Mouse (Mus musculus): ENCODE measurements around the gene Mei1.
A peak's percentile ranks its signal among the peaks of the same experiment; 100 is the strongest.

The Mei1 gene

DNA sequence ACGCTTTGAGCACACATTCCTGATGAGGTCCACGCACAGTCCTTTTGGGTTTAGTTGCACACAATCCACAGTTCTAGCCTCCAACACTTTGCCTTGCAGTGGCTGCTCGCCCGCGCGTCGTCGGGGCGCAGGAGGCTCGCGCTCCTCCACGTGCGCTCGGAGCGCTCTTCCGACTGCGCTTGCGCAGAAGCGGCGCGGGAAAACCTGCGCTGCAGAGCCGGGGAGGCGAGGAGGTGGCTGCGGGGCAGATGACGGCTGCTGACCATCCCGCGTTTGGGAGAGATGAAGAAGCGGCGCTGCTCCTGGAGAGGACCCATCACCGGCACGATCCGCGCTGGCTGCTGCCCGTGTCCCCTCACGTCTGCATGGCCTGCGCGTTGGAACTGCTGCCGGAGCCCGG lies at the start of gene Mei1:
Mei1 (plus strand) TSS at position 99 of the 400 bp plus-strand sequence.
- ATAC-seq (ENCODE audit: insufficient number of reproducible peaks, low FRiP score, low TSS enrichment), result no peak

- no peak for ATAC-seq (ENCODE audit: insufficient number of reproducible peaks, low FRiP score, low TSS enrichment)
Measured at GRCm38 (mm10) chr15:82022535-82023088, 47.2 kb upstream of the Mei1 start.

DNA sequence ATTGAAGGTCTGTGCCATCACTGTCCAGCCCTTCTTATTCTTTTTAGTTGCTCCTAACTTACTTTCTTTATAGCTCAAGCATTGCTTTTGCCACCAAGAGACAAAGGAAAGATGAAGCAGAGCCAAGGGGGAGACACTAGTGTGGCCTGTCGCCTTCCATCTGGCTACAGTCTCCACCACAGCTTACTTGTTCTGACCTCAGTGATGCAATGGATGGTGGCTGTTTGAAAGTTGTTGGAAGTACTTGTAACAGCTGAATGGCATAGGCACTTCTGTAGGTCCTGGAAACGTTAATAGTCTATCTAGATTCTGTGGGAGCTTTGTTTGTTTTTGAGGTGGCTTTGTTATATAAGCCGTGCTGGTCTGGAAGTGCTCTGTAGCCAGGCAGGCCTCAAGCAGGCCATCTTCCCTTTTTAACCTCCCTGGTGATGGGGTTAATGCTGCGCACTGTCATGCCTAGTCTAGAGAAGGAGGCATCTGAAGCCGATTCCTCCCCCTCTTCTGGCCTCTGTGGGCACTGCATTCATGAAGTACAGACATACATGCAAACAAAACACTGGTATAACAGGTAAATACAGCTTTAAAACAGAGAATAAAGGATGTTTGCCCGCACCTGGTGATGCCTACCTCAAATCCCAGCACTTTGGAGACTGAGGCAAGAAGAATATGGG lies 45.7 kb upstream of the Mei1 start:
- no peak for ATAC-seq (ENCODE audit: insufficient number of reproducible peaks, low FRiP score, low TSS enrichment)

DNA sequence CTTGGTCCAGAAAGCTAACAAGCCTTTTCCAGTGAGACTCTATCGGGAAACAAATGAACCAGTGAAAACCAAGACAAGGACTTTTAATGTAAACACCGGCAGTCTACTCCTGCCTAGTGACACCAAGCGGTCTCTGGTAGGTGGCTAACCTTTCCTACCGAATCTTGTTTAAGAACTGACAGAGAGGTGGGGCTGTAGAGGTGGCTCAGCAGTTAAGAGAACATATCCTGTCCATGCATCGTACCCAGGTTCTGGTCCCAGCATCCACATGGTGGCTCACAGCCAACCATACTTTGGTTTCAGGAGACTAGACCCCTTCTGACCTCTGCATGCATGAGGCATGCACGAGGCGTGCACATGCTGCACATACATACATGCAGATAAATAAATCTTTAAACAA lies 42.5 kb upstream of the Mei1 start:
- no peak for ATAC-seq (ENCODE audit: insufficient number of reproducible peaks, low FRiP score, low TSS enrichment)

- ATAC-seq (ENCODE audit: insufficient number of reproducible peaks, low FRiP score, low TSS enrichment), result no peak
Measured at GRCm38 (mm10) chr15:82027726-82028125, 42.1 kb upstream of the Mei1 start.

- no peak for ATAC-seq (ENCODE audit: insufficient number of reproducible peaks, low FRiP score, low TSS enrichment)
Measured at GRCm38 (mm10) chr15:82032386-82032785, 37.4 kb upstream of the Mei1 start.

GRCm38 (mm10) chr15:82033762-82034161 lies 36.0 kb upstream of the Mei1 start, which contains the start of gene Desi1:
Desi1 (minus strand) TSS chr15:82033862.
- no peak for ATAC-seq (ENCODE audit: insufficient number of reproducible peaks, low FRiP score, low TSS enrichment)

DNA sequence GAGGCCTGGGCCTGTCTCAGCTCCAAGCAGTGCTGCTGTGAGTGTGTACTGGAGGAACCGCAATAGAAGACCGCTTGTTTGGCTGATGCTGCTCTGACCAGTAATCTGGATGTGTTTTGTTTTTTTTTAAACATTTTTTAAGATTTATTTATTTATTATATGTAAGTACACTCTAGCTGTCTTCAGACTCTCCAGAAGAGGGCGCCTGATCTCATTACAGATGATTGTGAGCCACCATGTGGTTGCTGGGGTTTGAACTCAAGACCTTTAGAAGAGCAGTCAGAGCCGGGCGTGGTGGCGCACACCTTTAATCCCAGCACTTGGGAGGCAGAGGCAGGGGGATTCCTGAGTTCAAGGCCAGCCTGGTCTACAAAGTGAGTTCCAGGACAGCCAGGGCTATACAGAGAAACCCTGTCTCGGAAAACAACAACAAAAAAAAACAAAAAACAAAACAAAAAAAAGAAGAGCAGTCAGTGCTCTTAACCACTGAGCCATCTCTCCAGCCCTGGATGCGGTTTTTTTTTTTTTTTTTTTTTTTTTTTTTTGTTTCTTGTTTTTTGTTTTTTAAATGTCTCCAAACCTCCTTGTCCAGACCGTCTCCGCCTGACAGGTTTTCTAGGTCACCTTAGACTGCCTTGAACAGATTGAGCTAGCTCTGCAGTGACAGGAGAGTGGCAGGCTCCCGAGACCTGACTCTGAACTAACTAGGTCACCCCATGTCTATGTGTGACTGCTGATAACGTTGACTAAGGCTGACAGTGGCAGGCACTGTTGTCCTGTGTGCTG lies 33.7 kb upstream of the Mei1 start:
- ATAC-seq (ENCODE audit: insufficient number of reproducible peaks, low FRiP score, low TSS enrichment), result 0 out of 2 replicates have a peak, but pooled peaks have one; percentile 56

DNA sequence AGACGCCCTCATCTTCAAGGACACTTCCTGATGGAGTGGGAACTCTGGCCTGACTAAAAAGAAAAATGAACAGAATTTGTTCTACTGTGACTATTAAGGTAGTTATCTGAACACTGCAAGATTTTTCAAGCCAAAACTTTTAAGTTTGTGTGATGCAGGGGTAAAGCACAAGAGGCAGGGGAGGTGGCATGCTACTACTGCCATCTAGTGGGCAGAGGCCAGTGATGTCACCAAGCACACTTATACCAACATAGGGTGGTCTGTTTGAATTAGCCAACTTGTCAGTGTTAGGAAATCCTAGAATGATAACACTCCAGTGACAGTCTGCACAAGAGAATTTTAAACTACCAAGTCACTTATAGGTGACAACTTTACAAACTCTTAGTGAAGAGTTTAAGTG lies 29.1 kb upstream of the Mei1 start:
- no peak for ATAC-seq (ENCODE audit: insufficient number of reproducible peaks, low FRiP score, low TSS enrichment)

DNA sequence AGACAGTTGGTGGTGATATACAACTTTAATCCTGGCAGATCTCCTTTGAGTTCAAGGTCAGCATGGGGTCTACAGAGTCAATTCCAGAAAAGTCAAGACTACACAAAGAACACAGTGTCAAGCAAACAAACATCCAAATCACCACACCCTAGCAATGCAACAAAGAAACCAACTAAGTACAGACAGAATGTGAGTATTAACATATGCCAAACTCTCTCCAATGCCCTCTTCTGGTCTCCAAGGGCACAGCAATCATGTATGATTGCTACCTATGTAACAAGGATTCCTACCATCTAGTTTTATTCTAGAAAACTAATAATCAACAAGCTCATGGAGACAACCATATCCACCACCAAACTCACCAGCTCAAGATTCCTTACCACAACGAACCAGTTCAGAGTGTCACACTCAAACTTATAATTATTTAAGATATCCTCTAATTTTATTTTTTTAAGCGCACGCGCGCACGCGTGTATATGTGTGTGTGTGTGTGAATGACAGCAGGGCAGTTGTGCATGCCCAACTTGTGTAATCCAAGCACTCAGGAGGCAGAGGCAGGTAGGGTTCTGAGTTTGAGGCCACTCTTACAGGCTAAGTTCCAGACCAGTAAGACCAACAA lies 25.5 kb upstream of the Mei1 start:
- ATAC-seq (ENCODE audit: insufficient number of reproducible peaks, low FRiP score, low TSS enrichment), result no peak

DNA sequence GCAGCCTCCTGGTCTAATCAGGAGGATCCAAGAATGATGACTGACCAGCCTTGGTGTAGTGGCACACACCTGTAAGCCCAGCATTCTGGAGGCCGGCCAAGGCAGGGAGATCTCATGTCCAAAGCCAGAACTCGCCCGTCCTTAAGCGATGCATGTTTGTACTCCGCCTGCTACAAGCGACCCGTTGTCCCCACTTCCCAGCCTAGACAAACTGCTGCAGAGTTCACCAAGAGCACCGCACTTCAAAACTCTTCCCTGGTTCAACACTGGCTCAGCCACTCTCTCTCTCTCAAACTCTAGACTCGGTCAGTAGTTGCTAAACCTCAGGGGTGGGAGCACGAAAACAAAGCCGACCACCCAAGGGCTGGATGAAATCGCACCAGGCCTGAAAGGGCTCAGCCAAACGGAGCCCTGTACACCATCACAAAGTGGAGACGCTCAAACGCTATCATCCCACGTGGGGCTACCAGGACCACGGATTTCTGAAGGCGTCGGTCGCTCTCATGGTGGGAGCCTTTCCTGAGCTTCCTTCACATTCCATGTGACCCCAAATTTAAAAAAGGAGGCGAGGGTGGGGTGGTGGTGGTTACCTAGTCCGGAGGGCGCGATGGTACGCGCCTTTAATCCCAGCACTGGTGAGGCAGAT lies 23.4 kb upstream of the Mei1 start:
- ATAC-seq (ENCODE audit: insufficient number of reproducible peaks, low FRiP score, low TSS enrichment), result no peak

- peak; percentile 91; the same call in 1 of the 2 replicates for ATAC-seq (ENCODE audit: insufficient number of reproducible peaks, low FRiP score, low TSS enrichment)
Measured at GRCm38 (mm10) chr15:82047080-82047883, 22.5 kb upstream of the Mei1 start, which contains the start of gene Snu13. Snu13 (minus strand) TSS chr15:82047598.

DNA sequence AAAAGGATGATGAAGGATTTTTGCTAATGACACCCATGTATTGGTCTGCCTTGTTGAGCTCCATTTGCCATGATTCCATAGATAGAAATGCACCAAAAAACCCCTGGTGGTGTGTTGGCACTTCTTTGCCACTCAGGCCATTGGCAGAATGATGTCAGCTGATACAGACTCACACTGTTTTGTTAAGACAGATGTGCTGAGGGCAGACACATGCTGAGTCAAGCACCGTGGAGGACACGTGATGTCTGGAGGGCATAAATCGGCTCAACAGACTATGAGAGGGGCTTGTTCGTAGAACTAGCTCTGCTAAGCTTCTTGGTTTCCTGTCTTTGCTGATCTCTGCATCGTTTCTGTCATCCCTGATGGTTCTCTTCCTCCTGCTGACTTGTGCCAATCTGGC lies 17.3 kb upstream of the Mei1 start:
- no peak for ATAC-seq (ENCODE audit: insufficient number of reproducible peaks, low FRiP score, low TSS enrichment)

DNA sequence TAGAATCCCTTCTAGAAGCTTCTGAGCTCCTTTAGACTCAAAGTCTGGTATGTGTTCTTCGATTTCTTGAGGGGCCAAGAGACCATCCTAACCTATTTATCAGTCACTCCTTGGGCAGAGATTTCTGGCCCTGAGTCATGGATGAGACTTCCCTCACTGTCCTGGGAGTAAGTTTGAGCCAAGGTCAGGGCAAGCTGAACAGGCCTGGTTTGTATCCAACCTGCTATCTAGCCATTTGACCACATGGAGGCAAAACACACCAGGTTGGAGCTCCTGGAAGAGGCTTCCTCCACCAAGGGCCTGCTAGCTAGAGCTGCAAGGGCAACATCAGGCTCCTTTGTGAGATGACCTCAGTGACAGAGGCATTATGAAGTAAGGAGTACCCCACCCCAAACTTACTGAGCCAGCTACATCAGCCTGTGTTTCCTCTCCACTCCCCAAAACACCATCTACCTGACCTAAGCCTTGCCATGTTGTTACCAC lies 11.0 kb upstream of the Mei1 start, which contains the start of gene 4930407I10Rik:
4930407I10Rik (plus strand) TSS at position 433 of the 483 bp plus-strand sequence.
- ATAC-seq (ENCODE audit: insufficient number of reproducible peaks, low FRiP score, low TSS enrichment), result no peak

GRCm38 (mm10) chr15:82063909-82064308 lies 5.9 kb upstream of the Mei1 start:
- ATAC-seq (ENCODE audit: insufficient number of reproducible peaks, low FRiP score, low TSS enrichment), result no peak

DNA sequence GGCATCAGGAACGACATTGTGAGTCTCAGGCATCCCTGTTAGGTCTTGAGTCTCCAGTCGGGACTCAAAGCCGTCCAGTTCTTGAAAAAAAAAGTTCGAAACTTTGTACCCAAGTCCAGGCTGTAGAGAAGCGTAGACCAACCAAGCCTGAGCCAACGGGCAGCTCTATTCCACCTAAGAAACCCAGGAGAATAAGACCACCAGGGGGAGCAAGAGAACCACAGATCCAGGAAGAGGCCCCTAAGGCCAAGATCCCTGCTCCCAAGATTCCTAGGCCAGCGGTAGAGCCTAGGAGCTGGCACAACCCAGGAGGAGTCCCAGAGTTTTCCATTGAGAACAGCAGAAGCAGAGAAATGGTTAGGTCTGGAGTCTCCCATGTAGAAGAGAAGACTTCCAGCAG lies 4.3 kb upstream of the Mei1 start:
- ATAC-seq (ENCODE audit: insufficient number of reproducible peaks, low FRiP score, low TSS enrichment), result peak; percentile 66; the same call in 1 of the 2 replicates

DNA sequence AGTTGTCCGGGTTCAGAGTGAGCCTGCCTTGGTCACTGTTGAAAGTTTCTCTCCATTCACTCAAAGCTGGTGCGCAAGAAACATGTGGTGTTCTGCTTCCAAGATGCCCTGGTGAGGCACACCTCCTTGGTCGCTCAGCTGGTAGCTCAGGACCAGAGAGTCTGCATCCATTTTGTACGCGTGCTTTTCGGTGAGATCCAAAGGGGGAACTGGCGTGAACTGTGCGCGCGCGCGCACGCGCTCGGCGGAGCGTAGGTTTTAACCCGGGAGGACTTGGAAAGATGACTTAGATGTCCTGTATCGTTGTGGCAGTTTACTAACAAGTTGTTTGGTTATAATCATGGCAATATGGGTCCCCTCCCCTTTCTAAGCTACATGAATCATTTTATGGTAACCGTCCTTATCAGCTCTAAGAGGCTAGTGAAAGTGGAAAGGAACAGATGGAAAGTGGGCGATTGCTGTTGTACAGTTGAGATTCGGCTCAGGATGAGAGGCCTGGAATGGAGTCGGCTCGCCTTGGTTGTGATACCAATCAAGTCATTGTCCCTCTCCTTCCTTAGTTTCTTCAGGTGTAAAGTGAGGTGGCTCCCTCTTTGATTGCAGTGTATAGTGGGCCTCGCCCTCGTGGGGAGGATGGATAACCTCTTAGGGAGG lies 2.1 kb downstream of the Mei1 start:
- no peak for ATAC-seq (ENCODE audit: insufficient number of reproducible peaks, low FRiP score, low TSS enrichment)

DNA sequence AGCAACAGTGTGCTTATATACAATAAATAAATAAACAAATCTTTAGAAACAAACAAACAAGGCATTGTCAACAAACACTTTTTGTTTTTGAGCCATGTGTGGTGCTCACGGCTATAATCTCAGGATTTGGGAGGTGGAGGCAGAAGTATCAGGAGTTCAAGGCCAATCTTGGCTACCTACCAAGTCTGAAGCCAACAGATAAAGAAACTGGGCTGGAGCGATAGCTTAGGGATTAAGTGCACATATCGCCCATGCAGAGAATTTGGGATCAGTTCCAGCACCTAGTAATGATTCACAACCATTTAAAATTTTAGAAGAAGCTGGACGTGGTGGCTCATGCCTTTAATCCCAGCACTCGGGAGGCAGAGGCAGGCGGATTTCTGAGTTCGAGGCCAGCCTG lies 3.7 kb downstream of the Mei1 start:
- no peak for ATAC-seq (ENCODE audit: insufficient number of reproducible peaks, low FRiP score, low TSS enrichment)

GRCm38 (mm10) chr15:82079883-82080282 lies 10.1 kb downstream of the Mei1 start:
- ATAC-seq (ENCODE audit: insufficient number of reproducible peaks, low FRiP score, low TSS enrichment), result no peak
